Mouse (Mus musculus) spleen, adult 2 months (tissue): ENCODE measurements around the gene Zbtb16. TPM values are rescaled to one million over a fixed set of nuclear protein-coding genes. Genes with fewer than 3 reads are reported as not detected.

ENCODE experiments used
- DNase-seq, 2 experiments: peaks; one replicate each; pipeline versions ENCODE4 v3.0.0 to v3.0.0-alpha.2; 2012 to 2021; ENCODE audit warnings: low spot score in 2 of 2, low read depth in 1 of 2
- H3K27ac ChIP-seq: fragments of 200-500 bp; 2 replicates; pipeline ENCODE4 v1.5.1; 2012; ENCODE audit warnings: low read length, inconsistent platforms; ENCODE audit not compliant: insufficient read depth
- H3K27me3 ChIP-seq: fragments of 200-500 bp; 2 replicates; pipeline ENCODE4 v1.6.1; 2012; ENCODE audit warnings: mild to moderate bottlenecking, moderate library complexity, low read length, inconsistent platforms; ENCODE audit not compliant: control insufficient read depth, insufficient read depth
- H3K36me3 ChIP-seq: fragments of 200-500 bp; 2 replicates; pipeline ENCODE4 v1.6.1; 2012; ENCODE audit warnings: mild to moderate bottlenecking, low read length, inconsistent platforms; ENCODE audit not compliant: control insufficient read depth, insufficient read depth
- H3K4me1 ChIP-seq: fragments of 200-500 bp; 2 replicates; pipeline ENCODE4 v1.6.1; 2011; ENCODE audit warnings: inconsistent platforms; ENCODE audit not compliant: control insufficient read depth, insufficient read depth, insufficient read length
- H3K4me3 ChIP-seq: fragments of 200-500 bp; 2 replicates; pipeline ENCODE4 v1.5.1; 2011; ENCODE audit warnings: mild to moderate bottlenecking, inconsistent platforms; ENCODE audit not compliant: insufficient read depth, insufficient read length; ENCODE audit errors: extremely low read depth
- CTCF ChIP-seq: fragments of 200-500 bp; IDR thresholded peaks from 2 replicates; pipeline ENCODE4 v1.5.1; 2011; ENCODE audit warnings: mild to moderate bottlenecking, inconsistent platforms; ENCODE audit not compliant: insufficient read depth, insufficient read length, insufficient replicate concordance; ENCODE audit errors: extremely low read depth
- POLR2A ChIP-seq: fragments of 200-500 bp; IDR thresholded peaks from 2 replicates; pipeline ENCODE4 v1.6.1; 2011; ENCODE audit warnings: low read depth, low read length, inconsistent platforms
- WGBS: fragments of 180-500 bp; shearing (Covaris S2); methylation state at CpG from one replicate; pipeline ENCODE4 v1.1.7; 2018; 5-methylcytosine and 5-hydroxymethylcytosine counted together
- polyA plus RNA-seq: library from polyadenylated mRNA; depleted of rRNA; stranded (reverse); fragments of >200 nt; gene quantifications from 2 replicates; pipeline ENCODE4 v1.2.3, GENCODE M21; 2012

Gene Zbtb16
- polyA plus RNA-seq, 1 experiment, result 2.5 TPM

DNA sequence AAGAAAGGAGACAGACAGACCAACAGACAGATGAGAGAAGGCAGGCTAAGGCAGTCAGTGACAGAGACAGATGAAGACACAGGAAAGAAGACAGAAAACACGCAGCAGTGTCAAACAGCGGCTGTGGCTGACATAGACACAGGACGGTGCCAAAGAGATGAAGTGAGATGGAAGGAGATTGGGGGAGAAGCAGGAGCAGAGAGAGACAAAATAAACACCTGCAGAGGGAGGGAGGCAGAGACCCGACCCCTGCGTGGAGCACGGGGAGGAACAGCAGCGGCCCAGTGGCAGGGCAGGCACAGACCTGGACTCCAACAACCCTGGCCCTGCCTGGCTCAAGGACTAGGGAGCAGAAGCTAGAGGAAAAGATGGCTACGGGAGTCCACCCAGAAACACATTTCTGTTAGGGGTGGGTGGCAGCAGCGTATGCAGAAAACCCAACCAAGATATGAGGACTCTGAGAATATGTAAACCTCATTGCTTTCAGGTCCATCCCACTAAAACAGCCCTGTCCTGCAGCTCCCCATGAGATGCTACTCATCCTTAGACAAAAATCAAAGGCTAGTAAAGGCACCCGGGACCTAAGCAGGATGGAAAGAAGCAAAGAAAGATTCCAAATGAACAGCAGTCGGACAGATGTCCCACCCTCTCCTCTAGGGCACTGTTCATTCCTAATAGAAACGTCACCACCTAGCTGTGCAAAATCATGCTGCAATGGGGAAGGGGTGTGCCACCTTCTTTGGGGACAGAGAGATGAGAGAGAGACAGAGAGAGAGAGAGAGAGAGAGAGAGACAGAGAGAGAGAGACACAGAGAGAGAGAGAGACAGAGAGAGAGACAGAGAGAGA is 100.3 kb downstream of the Zbtb16 start:
- Histone ChIP-seq H3K27me3 (no peaks in the 10 kb centered on the region), H3K27ac (0 out of 2 replicates have a peak overlapping the region, but pooled peaks have one; percentile 19), H3K4me1 (peaks cover 3% of the 10 kb centered on the region; the same call in 1 of the 2 replicates), H3K4me3 (no peak overlapping the region), H3K36me3 (no peaks in the 10 kb centered on the region)
- DNase-seq, result no peak
- 85% methylated on average over 12 of the region's 12 CpGs for WGBS
- no peak for TF ChIP-seq POLR2A
- TF ChIP-seq CTCF, result no peak

DNA sequence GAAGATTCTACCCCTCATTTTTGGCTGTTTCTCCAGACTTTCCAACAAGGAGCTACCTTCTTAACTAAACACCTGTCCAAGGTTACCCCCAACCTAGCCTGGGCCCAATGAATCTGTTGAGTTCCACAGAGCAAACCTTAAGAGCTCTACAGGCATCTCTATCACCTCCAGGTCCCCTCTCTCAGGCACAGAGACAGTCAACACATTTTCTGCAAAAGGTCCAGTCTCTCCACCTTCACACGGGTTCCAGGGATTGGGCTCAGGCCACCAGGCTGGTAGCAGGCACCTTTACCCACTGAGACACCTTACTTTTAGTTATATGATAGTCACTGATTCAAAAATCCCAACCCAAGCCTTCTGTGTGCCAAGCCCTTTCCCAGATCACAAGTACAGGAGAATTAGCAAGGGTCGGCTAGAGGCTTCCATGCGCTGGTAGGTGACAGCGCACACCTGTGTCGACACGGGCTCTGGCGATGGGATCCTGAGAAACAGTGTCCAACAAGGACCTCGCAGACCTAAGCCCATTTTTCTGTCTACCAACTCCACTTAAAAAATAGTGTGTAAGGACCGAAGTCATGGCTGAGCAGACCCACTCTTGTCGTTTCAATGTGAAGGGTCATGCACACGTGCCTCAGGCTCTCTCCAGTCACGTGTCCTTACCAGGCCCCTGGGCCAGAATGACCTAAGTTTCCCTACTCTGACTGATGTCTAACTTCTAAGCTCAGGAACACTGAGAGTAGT is 101.1 kb downstream of the Zbtb16 start:
- WGBS, result 91% methylated on average over 12 of the region's 12 CpGs
- no peaks in the 10 kb centered on the region for H3K4me1 ChIP-seq
- no peak overlapping the region for H3K27ac ChIP-seq
- H3K27me3 ChIP-seq, result no peaks in the 10 kb centered on the region
- no peak for TF ChIP-seq CTCF
- TF ChIP-seq POLR2A, result no peak
- H3K36me3 ChIP-seq, result no peaks in the 10 kb centered on the region
- no peak for DNase-seq
- H3K4me3 ChIP-seq, result no peak overlapping the region

DNA sequence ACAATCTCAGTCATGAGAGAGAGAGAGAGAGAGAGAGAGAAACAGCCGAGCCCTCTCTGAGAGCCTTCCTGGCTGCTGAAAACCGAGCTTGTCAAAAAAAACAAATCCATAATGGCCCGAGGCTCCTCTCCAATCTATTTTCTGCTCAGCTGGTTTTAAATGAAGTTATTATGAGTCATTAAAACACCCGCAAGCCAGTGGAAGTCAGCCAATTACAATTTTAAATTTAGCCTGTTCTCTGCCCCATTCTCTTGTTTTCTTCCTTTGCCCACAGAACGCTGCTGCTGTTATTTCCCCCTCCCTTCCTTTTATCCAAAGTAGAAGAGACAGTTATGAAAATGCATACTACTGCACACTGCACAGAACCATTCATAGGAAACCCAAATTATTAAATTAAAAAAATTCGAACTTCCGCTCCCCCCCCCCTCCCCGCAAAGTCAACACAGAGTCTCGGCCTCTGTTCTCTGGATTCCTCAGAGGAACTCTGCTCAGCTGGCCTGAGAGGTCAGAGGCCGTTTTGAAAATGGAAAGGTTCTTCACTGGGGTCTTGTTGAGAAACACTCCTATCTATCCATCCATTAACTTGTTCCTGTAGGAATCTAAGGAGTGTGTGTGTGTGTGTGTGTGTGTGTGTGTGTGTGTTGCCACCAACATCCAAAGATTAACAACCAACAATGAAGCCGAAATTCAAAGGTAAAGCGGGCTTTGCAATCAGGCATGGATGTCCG is 102.0 kb downstream of the Zbtb16 start:
- Histone ChIP-seq H3K4me3 (no peak overlapping the region), H3K27ac (no peak overlapping the region), H3K36me3 (no peaks in the 10 kb centered on the region), H3K27me3 (no peaks in the 10 kb centered on the region), H3K4me1 (no peaks in the 10 kb centered on the region)
- WGBS, result 39% methylated on average over 13 of the region's 13 CpGs
- TF ChIP-seq CTCF, result no peak
- no peak for TF ChIP-seq POLR2A
- DNase-seq, result no peak

DNA sequence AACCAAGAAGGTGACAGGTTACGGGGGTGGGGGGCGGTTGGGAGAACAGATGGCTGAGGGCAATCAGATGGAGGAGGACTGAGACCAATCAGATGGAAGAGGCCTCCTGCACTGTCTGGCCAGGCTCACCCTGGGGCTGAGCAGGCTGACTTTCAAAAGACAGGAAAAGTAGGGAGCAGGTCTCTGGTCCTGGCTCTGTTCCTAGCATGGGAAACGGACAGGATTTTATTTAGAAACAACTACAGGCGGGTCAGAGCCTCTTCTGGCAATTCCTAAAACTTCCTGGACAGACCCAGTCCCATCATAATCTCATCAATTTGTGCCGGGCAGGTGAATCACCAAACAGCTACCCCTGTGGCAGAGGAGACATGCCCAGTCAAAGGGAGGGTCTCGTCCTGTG is 102.9 kb downstream of the Zbtb16 start:
- WGBS, result 73% methylated on average over 6 of the region's 6 CpGs
- TF ChIP-seq CTCF (no peak), POLR2A (no peak)
- Histone ChIP-seq H3K4me3 (no peak overlapping the region), H3K27ac (no peak overlapping the region), H3K27me3 (no peaks in the 10 kb centered on the region), H3K4me1 (no peaks in the 10 kb centered on the region), H3K36me3 (no peaks in the 10 kb centered on the region)
- DNase-seq, result no peak

DNA sequence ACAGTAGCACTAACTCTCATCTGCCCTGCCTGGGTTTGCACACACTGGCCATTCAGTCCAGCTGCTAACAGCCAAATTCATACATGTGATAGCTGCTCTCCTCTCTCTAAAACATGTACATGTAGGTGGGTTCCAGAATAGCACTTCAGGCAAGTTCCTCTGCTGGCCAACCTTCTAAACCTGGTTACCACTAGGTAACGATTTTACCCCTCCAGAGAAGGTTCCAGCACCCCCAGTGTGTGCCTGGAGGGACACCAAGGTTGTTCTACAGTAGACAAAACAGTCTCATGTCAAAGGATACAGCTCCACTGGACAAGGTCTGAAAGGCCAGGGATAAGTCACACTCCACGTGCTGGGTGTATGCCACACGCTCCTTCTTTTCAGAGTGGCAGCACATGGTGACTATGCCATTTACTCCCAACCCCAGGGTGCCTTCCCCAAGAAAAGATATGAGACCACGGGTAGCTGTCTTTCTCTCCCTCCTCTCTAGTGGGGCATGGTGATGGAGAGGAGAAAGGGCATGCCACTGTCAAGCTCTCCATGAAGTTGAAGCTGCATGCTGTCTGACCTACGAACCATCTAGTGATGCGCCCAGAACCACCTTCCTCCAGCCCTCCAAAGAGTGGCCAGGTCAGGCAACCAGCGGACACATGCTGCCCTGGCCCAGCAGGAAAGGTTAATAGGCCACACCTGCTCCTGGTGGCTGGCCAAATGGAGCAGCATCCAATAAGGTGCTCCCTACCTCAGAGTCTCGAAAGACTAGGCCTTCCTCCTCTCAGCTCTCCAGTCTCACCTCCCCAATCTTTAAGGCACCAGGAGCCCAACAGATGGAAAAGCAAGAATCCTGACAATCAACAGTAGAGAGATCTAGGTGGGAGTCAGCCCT is 104.1 kb downstream of the Zbtb16 start:
- no peak overlapping the region for H3K4me3 ChIP-seq
- H3K27ac ChIP-seq, result no peak overlapping the region
- H3K27me3 ChIP-seq, result no peaks in the 10 kb centered on the region
- TF ChIP-seq POLR2A, result no peak
- no peak for TF ChIP-seq CTCF
- no peaks in the 10 kb centered on the region for H3K36me3 ChIP-seq
- H3K4me1 ChIP-seq, result no peaks in the 10 kb centered on the region
- DNase-seq, result no peak
- WGBS, result 90% methylated on average over 8 of the region's 8 CpGs

DNA sequence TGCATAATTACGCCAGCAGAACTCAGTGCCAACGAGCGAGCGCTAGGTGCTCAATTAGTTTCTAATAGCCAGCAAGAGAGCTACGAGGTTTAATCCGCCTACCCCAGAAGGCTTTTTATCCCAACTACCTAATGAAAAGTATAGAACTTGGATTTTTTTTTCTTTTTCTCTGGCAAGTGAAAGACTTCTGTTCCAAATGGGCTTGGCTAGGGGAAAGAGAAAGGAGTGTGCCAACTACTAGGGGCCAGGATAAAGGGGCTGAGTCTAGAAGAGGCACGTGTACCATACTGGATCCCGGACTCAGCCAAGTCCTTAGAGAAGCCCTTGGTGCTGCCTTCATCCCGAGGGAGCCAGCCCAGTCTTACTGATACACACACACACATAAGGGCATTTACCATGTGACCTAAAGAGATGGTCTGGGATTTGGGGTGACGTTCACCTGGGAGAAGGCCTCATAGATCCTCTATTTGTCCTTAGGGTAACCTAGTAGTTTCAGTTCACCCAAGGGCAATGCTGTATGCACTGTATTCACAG is 105.5 kb downstream of the Zbtb16 start:
- Histone ChIP-seq H3K4me3 (no peak overlapping the region), H3K4me1 (no peaks in the 10 kb centered on the region), H3K27me3 (no peaks in the 10 kb centered on the region), H3K27ac (no peak overlapping the region), H3K36me3 (no peaks in the 10 kb centered on the region)
- no peak for DNase-seq
- TF ChIP-seq CTCF, result no peak
- TF ChIP-seq POLR2A, result no peak
- WGBS, result 90% methylated on average over 10 of the region's 10 CpGs
